Mouse (Mus musculus): ENCODE measurements around the gene Arhgap31.
"Not testable (repeated sequence)": the region's sequence is repeated elsewhere in the genome, so short reads cannot be mapped to it uniquely, and the experiment has no call there.

Gene Arhgap31

DNA sequence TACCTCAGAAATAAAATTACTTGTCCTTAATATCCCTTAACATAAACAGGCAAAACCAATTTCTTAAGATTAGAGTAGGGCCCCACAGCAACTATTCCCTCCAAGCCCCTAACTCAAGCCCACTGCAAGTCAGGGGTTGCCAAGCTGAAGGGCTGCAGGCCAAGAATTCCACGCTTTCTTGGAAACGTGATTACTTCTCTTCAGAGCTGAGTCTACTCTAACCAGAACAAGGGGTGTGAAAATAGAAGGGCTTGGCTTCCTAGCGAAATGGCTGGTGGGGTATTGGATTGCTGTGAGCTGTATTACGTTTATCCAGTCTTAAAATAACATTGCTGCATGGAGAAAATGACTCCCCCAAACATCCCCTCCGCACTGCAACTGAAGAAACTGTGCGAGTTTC is 25.4 kb downstream of the Arhgap31 start:
- no peak for DNase-seq (ENCODE audit: low read depth)

DNA sequence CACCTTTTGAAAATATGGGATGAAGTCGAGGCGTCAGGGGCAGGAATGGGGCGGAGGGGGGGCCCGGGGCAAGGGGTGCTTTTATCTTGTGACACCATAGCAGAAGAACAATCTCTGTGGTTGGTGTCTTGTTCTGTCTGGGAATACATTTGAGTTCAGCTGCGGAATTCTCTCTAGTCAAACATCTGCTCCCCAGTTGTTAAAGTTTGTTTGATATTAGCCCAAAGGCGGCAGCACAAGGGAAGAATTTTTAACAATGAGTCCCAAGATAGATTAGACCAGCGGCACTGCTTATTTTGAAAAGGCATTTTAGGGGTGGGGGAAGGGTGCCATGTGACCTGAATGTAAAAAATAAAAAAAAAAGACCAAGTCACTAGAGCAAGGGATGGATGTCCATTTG is 30.0 kb downstream of the Arhgap31 start:
- DNase-seq (ENCODE audit: low read depth), result no peak

DNA sequence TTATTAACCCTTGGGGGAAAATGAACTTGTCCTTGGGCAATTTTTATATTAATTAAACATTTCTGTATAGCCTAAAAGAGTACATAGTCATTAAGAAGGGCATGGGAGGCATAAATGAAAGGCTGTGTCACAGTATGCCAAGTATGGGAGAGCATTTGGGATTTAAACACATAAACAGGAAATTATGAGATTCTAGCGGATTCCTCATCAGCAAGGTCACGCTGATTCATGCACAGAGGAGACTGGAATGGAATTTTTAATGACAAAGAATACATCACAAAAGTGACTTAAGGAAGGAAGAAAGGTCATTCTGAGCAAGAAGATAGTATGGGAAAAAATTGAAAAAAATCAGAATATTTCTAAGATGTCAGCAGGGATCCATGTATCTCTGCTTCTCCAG is 31.8 kb downstream of the Arhgap31 start:
- no peak for DNase-seq (ENCODE audit: low read depth)

GRCm38 (mm10) chr16:38679431-38680021 is 33.5 kb downstream of the Arhgap31 start:
- DNase-seq (ENCODE audit: low read depth), result no peak

DNA sequence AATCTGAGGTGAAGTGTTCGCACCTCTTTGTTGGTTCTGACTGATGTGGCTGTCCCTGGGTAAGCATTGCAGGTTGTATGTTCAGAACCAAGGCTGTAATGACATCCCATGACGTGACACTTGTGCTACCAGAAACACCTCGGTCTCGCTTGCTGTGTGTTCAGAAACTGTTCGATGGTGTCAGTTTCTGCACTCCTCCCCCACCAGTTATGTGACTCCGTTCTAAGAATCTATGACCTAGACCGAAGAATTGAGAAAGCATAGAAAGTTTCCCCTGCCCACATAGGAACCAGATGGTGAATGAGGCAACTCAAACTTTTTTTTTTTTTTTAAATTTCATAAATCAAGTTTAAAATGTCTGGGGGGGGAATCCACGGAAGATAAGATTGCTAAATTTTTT is 34.2 kb downstream of the Arhgap31 start:
- DNase-seq (ENCODE audit: low read depth), result no peak

DNA sequence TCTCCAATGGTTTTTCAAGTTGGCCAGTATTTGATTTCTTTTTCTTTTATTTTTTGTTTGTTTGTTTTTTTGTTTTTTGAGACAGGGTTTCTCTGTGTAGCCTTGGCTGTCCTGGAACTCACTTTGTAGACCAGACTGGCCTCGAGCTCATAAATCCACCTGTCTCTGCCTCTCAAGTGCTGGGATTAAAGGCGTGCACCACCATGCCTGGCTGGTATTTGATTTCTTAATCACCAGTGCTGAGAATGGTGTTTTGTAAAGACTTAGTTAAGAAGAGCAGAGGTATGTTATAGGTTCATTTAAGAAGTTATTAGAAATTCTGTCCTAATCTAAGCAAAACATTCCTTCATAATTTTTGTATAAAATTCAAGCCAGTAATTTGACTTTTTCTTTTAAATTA is 35.1 kb downstream of the Arhgap31 start:
- not testable (repeated sequence) for DNase-seq (ENCODE audit: low read depth)

GRCm38 (mm10) chr16:38677171-38677570 is 35.9 kb downstream of the Arhgap31 start:
- DNase-seq (ENCODE audit: low read depth), result no peak

GRCm38 (mm10) chr16:38676647-38677046 is 36.4 kb downstream of the Arhgap31 start:
- no peak for DNase-seq (ENCODE audit: low read depth)

- DNase-seq (ENCODE audit: low read depth), result no peak
Measured at GRCm38 (mm10) chr16:38675600-38676335, 37.3 kb downstream of the Arhgap31 start.

GRCm38 (mm10) chr16:38674891-38675290 is 38.2 kb downstream of the Arhgap31 start:
- no peak for DNase-seq (ENCODE audit: low read depth)

DNA sequence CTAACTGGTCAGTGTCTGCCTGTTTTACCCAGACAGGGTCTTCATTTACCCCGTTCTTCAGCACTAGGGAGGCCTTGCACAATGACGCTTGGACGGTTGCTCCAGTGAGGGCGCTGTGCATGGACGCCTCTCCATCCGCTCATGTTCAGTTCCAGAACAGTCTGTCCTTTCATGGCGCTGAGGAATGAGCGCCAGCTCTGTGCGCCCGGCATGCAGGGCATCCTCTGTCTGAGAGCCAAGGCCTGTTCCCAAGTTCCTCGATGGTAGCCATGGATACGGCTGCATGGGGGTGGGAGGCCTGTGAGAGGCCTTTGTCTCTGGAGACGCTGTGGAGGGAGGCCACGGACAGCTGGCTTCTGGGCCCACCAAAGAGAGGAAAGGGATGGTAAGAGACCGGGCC is 39.6 kb downstream of the Arhgap31 start:
- DNase-seq (ENCODE audit: low read depth), result no peak

DNA sequence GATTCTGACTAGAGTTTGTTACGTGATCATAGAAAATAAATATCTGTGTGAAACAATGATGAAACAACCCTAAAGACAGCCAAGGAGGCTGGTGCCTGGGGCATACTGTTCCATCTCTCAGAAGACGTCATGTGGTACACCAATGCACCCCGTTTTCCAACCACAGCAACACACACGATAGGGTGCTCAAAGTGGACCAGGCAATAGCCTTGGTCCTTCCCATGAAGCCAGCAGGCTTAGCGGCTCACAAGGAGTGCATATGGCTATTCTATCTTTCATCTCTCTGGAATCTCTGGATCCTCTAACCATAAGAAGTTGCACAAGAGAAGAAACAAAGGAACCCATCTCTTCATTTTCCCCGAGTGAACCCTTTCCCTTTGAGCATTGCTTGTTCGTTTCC is 40.1 kb downstream of the Arhgap31 start:
- no peak for DNase-seq (ENCODE audit: low read depth)

DNA sequence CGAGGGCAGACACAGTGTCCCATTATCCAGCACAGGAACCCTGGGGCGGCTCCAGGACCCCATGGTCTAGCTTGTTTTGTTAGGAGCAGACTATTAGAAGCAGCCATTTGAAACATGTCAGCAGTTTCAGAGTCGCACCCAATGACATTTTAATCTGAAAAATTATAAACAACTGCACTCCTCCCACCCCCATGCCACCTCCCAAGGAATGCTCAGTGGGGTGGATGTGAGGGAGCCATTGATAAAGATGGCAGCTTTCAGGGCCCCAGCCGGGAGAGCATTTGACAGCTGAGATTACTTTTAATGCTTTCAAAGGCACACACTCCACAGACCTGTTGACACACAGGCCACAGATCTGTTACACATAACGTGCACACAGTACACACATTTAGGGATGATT is 40.7 kb downstream of the Arhgap31 start:
- no peak for DNase-seq (ENCODE audit: low read depth)

DNA sequence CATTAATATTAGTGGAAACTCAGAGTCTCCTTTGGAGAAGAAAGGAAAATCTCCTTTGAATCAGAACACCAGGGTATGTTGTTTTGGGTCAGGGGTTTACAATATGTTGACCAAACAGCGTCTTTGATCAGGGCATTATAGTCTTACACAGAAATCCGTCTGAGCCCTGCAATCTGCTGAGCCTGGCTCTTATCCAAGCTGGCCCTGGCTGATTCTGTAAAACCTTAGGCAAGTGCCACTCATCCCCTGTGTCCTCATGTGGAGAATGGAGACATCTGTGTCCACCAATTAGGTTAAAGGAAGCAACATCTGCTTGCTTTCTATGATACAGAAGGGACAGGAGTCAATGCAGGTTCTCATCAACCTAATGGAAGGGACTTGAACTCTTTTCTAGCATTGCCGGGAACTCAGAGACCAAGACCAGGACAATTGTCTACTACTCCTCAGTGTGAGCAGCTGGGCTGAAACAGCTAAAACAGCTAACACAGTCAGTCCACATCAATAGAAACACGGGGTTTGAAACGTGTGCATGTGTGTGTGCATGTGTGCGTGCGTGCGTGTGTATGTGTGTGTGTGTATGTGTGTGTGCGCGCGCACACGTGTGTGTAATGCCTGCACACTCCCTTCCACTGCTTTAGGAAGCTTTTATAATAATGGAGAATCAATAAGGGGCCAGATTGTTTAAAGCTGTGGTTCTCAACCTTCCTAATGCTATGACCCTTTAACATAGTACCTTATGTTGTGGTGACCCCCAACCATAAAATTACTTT is 42.3 kb downstream of the Arhgap31 start:
- DNase-seq (ENCODE audit: low read depth), result no peak

DNA sequence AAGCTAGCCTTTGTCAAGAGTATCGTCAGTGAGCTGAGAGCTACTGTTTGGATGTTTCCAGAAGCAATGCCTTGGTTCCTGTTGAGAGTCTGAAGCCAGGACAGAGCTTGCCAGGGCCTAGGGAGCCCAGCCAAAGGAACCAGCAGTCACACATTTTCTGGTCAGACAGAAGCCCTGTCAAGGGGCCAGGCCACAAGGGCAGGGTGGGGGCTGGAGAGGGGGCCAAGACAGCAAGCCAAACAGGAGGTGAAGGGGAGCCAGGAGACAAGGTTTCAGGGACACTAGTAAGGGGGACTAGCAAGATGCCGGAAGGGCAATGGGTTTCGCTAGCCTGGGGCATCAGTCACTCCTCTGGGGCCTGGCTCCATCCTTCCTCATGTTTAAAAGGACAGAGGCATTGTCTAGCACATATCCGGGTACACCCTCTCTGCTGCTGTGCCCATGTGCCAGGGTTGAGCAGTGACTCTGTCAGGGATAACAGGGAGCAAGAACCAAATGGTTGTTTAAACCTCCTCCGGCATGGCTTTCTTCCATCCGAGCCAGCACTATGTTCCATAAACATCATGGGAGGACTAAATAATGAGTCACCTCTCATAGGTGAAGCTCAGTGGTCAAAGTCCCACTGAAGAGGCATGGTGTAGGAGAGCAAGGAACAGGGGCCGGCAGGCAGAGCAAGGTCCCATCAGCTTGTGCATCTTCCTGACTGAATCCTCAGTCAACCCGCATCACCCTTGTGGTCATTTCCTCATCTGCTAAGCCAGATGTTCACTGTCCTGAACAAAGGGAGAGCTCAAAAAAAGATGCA is 44.0 kb downstream of the Arhgap31 start:
- DNase-seq (ENCODE audit: low read depth), result no peak

- no peak for DNase-seq (ENCODE audit: low read depth)
Measured at GRCm38 (mm10) chr16:38666523-38666922, 46.6 kb downstream of the Arhgap31 start.

DNA sequence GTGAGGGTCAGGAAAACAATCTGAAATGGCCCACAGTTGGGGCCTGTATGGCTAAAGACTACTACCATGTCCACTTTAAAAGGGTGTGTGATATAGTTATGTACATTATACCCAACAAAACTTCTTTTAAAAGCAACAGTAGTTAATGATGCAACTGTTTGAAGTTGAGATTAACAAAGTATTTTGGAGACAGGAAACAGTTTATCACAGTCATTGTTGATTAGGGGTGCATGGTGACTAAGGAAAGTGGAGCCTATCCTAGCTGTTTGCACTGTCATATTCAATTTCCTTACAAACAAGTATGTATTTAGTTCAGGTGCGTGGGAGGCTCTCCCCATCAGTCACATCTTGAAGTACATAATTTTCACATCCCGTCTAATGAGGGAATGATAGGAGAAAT is 47.1 kb downstream of the Arhgap31 start:
- no peak for DNase-seq (ENCODE audit: low read depth)

DNA sequence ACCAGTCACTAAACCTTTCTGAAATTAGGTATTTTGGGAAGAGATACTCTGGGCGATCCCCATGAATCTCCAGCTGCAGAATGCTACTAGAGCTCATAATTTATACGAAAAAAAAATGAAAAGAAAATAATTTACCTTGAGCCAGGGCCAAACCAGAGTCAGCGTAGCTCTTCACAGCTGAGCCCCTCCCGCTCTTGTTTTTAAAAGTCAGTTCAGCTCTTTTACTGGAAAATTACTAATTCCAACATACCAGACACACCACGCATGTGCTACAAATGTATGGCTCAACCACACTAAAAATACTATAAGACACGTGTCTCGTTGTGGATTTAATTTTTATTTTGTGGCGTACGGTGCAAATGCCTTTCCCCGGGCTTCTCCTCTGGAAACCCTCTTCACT is 50.5 kb downstream of the Arhgap31 start:
- DNase-seq (ENCODE audit: low read depth), result no peak

DNA sequence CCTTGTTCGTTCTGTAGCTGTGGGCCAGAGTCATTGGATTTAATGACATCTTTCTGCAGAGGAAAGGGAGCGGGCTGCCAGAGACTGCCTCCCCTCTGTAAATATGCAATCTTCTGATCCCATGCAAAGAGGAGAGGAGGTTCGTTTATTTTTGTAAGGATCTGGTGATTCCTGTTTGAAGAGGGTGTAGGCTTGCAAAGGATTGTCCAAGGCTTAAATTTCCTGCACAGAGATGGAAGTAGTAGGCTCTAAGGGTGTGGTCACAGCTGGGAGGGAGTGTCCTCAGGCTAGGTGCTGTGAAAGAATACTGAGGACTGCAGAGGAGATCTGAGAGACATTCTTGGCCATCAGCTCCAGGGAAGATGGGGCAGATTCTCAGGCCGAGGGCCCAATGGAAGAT is 58.8 kb downstream of the Arhgap31 start:
- DNase-seq (ENCODE audit: low read depth), result no peak

DNA sequence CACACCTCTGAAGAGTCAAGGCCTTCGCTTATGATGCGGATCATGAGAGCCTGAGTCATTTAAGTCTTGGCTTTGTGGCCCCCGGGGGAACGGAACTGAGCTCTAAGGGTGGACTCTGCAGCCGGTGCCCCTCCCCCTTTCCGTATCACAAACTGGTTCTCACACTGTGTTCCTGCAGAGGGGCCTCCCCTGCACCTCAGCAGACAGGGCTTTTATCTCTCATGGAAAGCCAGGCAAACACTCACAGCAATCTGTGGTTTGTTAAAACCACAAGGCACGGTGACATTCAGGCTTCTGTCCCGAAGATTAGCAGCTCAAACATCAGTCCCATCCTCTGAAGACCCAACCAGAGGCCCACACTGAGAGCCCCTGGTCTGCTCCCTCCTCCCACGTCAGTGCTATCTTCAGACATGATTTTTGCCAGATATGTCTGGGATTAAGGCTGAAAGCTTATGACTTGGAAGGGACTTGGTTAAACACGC is 59.6 kb downstream of the Arhgap31 start:
- DNase-seq (ENCODE audit: low read depth), result peak; percentile 73

DNA sequence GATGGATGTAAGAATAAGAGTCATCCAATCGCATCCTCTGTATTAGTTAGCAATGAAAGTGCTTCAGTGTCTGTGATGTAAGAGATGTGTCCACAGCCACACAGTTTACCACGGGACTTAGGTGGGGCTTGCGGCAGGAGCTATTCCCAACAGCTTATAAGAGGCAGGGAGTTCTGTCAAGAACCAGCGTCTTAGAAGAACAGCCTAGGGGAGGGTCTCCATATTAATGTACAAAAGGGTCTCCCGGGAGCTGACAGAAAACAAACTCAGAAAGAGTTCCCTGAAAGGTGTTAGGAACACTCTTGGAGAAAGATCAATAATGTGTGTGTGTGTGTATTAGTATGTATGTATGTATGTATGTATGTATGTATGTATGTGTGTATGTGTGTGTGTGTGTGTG is 60.4 kb downstream of the Arhgap31 start:
- DNase-seq (ENCODE audit: low read depth), result no peak

GRCm38 (mm10) chr16:38651721-38652231 is 61.3 kb downstream of the Arhgap31 start:
- no peak for DNase-seq (ENCODE audit: low read depth)

All from c-Kit-positive CD71-negative TER-119-negative erythroid progenitor cells, embryonic 14.5 days (primary cell).